Mouse (Mus musculus): ENCODE measurements at regions not wholly inside any gene's neighbourhood (a gene's known extent, or its start where the extent isn't known, plus 50 kb on each side); places are given as distances from the start of the nearest gene placed in this dataset.

GRCm38 (mm10) chr9:100266528-100267387 is 219.8 kb downstream of the Il20rb start:
- no peak for DNase-seq (ENCODE audit: low read depth in 2 of 2, low spot score in 2 of 2)

- no peak for DNase-seq (ENCODE audit: low read depth in 2 of 2, low spot score in 2 of 2)
Measured at GRCm38 (mm10) chr9:100252409-100252808, 234.2 kb downstream of the Il20rb start.
